Mouse (Mus musculus) adrenal gland, adult 10 weeks (tissue): Measurements from ENCODE around the gene Gm9040. TPM values are rescaled to one million over a fixed set of nuclear protein-coding genes. Genes with fewer than 3 reads are reported as not detected.

Experiments
- polyA plus RNA-seq: library from polyadenylated mRNA; stranded (reverse); fragments of 350-450 nt; fragmentation: Illumina TruSeq; extraction: RNeasy Lipid Tissue Mini Kit (QIAGEN cat#74804); gene quantifications from one replicate; pipeline ENCODE4 v1.2.3, GENCODE M21; 2014; ENCODE audit warnings: low read depth, low replicate concordance

Gene Gm9040
- polyA plus RNA-seq = not detected

DNA sequence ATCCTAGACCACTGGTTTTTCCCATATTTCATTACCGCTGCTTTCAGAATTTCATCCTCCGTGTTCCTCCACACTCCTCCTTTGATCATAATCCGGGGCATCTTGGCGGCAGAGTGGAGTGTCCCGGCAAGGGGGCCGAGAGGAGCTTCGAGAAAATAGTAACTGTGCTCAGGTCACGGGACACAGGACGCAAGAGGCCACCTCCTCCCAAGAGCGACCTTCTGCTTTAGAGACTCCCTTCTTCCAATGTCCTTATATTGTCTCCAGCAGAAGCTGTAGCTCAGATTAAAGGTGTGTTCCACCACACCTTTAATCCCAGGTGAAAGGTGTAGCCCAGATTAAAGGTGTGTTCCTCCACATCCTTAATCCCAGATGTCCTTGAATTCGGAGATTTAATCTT lies at the start of gene Gm9040:
Gm9040 (minus strand) TSS at position 101 of the 400 bp plus-strand sequence.

DNA sequence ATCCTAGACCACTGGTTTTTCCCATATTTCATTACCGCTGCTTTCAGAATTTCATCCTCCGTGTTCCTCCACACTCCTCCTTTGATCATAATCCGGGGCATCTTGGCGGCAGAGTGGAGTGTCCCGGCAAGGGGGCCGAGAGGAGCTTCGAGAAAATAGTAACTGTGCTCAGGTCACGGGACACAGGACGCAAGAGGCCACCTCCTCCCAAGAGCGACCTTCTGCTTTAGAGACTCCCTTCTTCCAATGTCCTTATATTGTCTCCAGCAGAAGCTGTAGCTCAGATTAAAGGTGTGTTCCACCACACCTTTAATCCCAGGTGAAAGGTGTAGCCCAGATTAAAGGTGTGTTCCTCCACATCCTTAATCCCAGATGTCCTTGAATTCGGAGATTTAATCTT lies 27.2 kb upstream of the Gm9040 start, which contains the start of gene Gm9049:
Gm9049 (minus strand) TSS at position 101 of the 400 bp plus-strand sequence.

DNA sequence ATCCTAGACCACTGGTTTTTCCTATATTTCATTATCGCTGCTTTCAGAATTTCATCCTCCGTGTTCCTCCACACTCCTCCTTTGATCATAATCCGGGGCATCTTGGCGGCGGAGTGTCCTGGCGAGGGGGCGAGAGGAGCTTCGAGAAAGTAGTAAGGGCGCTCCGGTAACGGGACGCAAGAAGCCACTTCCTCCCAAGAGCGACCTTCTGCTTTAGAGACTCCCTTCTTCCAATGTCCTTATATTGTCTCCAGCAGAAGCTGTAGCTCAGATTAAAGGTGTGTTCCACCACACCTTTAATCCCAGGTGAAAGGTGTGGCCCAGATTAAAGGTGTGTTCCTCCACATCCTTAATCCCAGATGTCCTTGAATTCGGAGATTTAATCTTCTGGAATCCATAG lies 21.8 kb upstream of the Gm9040 start, which contains the start of gene Gm9048:
Gm9048 (minus strand) TSS at position 101 of the 400 bp plus-strand sequence.

DNA sequence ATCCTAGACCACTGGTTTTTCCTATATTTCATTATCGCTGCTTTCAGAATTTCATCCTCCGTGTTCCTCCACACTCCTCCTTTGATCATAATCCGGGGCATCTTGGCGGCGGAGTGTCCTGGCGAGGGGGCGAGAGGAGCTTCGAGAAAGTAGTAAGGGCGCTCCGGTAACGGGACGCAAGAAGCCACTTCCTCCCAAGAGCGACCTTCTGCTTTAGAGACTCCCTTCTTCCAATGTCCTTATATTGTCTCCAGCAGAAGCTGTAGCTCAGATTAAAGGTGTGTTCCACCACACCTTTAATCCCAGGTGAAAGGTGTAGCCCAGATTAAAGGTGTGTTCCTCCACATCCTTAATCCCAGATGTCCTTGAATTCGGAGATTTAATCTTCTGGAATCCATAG lies 16.4 kb upstream of the Gm9040 start, which contains the start of gene Gm9046:
Gm9046 (minus strand) TSS at position 101 of the 400 bp plus-strand sequence.

DNA sequence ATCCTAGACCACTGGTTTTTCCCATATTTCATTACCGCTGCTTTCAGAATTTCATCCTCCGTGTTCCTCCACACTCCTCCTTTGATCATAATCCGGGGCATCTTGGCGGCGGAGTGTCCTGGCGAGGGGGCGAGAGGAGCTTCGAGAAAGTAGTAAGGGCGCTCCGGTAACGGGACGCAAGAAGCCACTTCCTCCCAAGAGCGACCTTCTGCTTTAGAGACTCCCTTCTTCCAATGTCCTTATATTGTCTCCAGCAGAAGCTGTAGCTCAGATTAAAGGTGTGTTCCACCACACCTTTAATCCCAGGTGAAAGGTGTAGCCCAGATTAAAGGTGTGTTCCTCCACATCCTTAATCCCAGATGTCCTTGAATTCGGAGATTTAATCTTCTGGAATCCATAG lies 11.0 kb upstream of the Gm9040 start, which contains the start of gene Gm9045:
Gm9045 (minus strand) TSS at position 101 of the 400 bp plus-strand sequence.

DNA sequence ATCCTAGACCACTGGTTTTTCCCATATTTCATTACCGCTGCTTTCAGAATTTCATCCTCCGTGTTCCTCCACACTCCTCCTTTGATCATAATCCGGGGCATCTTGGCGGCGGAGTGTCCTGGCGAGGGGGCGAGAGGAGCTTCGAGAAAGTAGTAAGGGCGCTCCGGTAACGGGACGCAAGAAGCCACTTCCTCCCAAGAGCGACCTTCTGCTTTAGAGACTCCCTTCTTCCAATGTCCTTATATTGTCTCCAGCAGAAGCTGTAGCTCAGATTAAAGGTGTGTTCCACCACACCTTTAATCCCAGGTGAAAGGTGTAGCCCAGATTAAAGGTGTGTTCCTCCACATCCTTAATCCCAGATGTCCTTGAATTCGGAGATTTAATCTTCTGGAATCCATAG lies 5.5 kb upstream of the Gm9040 start, which contains the start of gene Gm9044:
Gm9044 (minus strand) TSS at position 101 of the 400 bp plus-strand sequence.

DNA sequence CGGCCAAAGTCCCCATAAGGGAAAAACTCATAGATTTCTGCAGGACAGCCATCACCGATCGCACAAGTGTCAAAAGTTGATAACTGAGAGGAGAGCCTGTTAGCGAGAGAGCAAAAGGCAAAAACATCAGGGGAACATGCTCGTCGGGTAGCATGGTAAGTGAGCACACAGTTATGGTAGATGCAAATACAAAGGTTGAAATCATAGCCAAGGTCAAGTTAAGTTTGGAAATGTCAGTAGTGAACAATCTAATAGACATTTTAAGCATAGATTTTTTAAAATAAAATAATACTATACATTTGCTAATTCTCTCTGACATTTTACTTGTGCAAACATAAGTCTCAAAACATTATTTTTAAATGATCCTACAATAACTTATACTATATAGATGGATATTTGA lies 31.8 kb downstream of the Gm9040 start, which contains the start of gene Iltifb:
Iltifb (minus strand) TSS at position 101 of the 400 bp plus-strand sequence.

Other genes with a start within 250 kb of the Gm9040 start
- gene Mdm1, start 185.2 kb downstream of the Gm9040 start, polyA plus RNA-seq = 13.7 TPM
- gene Il22, start 122.0 kb downstream of the Gm9040 start, polyA plus RNA-seq = not detected
- gene Gm32717, start 86.2 kb downstream of the Gm9040 start, polyA plus RNA-seq = not detected
- not detected for gene Gm32802, start 68.3 kb downstream of the Gm9040 start, polyA plus RNA-seq
- gene Iltifb, start 31.9 kb downstream of the Gm9040 start, polyA plus RNA-seq = not detected
- gene Gm9044, start 5.4 kb upstream of the Gm9040 start, polyA plus RNA-seq = not detected
- gene Gm9045, start 10.9 kb upstream of the Gm9040 start, polyA plus RNA-seq = not detected
- not detected for gene Gm9046, start 16.3 kb upstream of the Gm9040 start, polyA plus RNA-seq
- gene Gm9048, start 21.7 kb upstream of the Gm9040 start, polyA plus RNA-seq = not detected
- not detected for gene Gm9049, start 27.1 kb upstream of the Gm9040 start, polyA plus RNA-seq
- gene Ifng, start 114.1 kb upstream of the Gm9040 start, polyA plus RNA-seq = not detected